Mouse (Mus musculus) cerebellum, adult 9-10 months (tissue): Measurements from ENCODE around the gene Mdm2.

Experiments used
- DNase-seq: peaks from one replicate; pipeline ENCODE4 v3.0.0; 2022

Gene Mdm2

GRCm38 (mm10) chr10:117695605-117696004 is 15.0 kb downstream of the Mdm2 start:
- no peak for DNase-seq

GRCm38 (mm10) chr10:117695027-117695426 is 15.5 kb downstream of the Mdm2 start:
- DNase-seq, result no peak

GRCm38 (mm10) chr10:117694255-117694953 is 16.2 kb downstream of the Mdm2 start:
- DNase-seq, result no peak

GRCm38 (mm10) chr10:117692953-117693352 is 17.6 kb downstream of the Mdm2 start:
- no peak for DNase-seq

- DNase-seq, result no peak
Measured at GRCm38 (mm10) chr10:117692173-117692572, 18.4 kb downstream of the Mdm2 start.

- DNase-seq, result no peak
Measured at GRCm38 (mm10) chr10:117691389-117691968, 19.1 kb downstream of the Mdm2 start.

GRCm38 (mm10) chr10:117690770-117691296 is 19.7 kb downstream of the Mdm2 start:
- DNase-seq, result no peak

- DNase-seq, result no peak
Measured at GRCm38 (mm10) chr10:117690101-117690352, 20.5 kb downstream of the Mdm2 start.

- DNase-seq, result no peak
Measured at GRCm38 (mm10) chr10:117689297-117690100, 21.1 kb downstream of the Mdm2 start.

GRCm38 (mm10) chr10:117688204-117689151 is 22.1 kb downstream of the Mdm2 start:
- DNase-seq, result no peak

GRCm38 (mm10) chr10:117687577-117687976 is 23.0 kb downstream of the Mdm2 start:
- DNase-seq, result no peak

- no peak for DNase-seq
Measured at GRCm38 (mm10) chr10:117687018-117687417, 23.5 kb downstream of the Mdm2 start.

GRCm38 (mm10) chr10:117685849-117686591 is 24.5 kb downstream of the Mdm2 start:
- no peak for DNase-seq

GRCm38 (mm10) chr10:117685171-117685848 is 25.2 kb downstream of the Mdm2 start:
- DNase-seq, result no peak

- DNase-seq, result no peak
Measured at GRCm38 (mm10) chr10:117684298-117685170, 26.0 kb downstream of the Mdm2 start.

- DNase-seq, result no peak
Measured at GRCm38 (mm10) chr10:117683734-117684037, 26.9 kb downstream of the Mdm2 start.

- no peak for DNase-seq
Measured at GRCm38 (mm10) chr10:117682858-117683733, 27.5 kb downstream of the Mdm2 start.

GRCm38 (mm10) chr10:117681999-117682857 is 28.3 kb downstream of the Mdm2 start:
- peak; percentile 34 for DNase-seq

GRCm38 (mm10) chr10:117681543-117681942 is 29.0 kb downstream of the Mdm2 start:
- DNase-seq, result no peak
